Mouse (Mus musculus) embryonic fibroblast, embryonic 13.5 days (primary cell): ENCODE measurements around the gene Pla2g4e.

Experiments used
- CTCF ChIP-seq: IDR thresholded peaks from 2 replicates; pipeline ENCODE4 v1.5.1; 2011; ENCODE audit warnings: mild to moderate bottlenecking, control low read depth, low read length, moderate library complexity, borderline replicate concordance; ENCODE audit not compliant: insufficient read depth
- POLR2A ChIP-seq: IDR thresholded peaks from 2 replicates; pipeline ENCODE4 v1.6.1; 2011; ENCODE audit warnings: low read depth, mild to moderate bottlenecking, control low read depth, low read length, moderate library complexity

GRCm38 (mm10) chr2:120211448-120211847 is 33.7 kb downstream of the Pla2g4e start:
- no peak for TF ChIP-seq CTCF
- no peak for TF ChIP-seq POLR2A
